Mouse (Mus musculus) spleen, postnatal 36 days (tissue): ENCODE measurements around the gene 1190007I07Rik.
"Not testable (repeated sequence)": the region's sequence is repeated elsewhere in the genome, so short reads cannot be mapped to it uniquely, and the experiment has no call there.

Experiments used
- DNase-seq, 2 experiments: peaks; one replicate each; pipeline ENCODE4 v3.0.0; 2022; ENCODE audit warnings: low spot score in 2 of 2, mixed read lengths in 1 of 2

Gene 1190007I07Rik

DNA sequence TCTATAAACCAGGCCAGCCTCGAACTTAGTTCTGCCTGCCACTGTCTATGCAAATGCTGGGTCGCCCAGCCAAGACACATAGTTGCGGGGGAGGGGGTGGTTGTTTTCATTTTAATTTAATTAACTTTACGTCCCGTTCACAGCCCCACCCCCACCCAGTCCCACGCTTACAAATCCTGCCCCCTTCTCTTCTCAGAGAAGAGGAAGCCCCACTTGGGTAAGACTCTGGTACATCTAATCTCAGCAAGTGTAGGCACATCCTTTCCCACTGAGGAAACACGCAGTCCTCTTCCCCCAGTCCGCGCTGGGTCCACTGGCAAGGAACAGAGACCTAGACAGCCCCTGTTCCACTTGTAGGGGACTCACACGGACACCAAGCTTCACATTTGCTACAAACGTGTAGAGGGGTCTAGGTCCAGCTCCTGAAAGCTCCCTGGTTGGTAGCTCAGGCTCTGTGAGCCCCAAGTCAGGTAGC, 6.1 kb upstream of the 1190007I07Rik start:
- peak; percentile 21 to 49 for DNase-seq

DNA sequence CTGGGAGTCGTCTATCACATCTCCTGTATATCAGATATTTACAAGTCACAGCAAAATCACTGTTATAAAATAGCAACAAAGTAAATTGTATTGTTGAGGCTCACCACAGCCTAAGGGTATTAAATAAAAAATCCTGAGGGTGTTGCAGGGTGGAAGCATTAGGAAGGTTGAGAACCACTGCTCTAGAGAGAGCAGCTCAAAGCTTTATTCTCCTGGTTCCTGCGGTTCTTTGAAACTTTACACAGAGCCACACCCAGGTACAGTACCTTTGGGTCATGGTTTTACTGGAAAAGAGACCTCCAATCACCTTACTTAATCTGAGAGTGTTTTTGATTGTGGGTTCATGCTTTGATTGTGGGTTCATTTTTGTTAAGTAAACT, 515 bp upstream of the 1190007I07Rik start:
- not testable (repeated sequence) for DNase-seq

DNA sequence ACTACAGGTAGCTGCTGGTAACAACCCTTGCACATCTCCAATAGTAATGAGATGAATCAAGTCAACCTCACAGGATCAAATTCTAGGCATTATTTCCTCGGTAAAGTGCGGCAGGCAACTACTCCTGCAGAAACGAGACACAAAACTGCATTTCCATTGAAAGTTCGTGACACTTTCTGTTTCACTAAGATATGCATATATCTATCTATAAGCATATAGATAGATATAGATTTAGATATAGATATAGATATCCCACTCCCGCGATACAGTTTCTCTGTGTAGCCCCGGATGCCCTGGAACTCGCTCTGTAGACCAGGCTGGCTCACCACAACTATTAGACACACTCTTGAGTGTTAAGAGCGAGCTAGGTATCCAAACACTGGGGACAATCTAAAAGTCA, 793 bp downstream of the 1190007I07Rik start:
- DNase-seq: no peak

DNA sequence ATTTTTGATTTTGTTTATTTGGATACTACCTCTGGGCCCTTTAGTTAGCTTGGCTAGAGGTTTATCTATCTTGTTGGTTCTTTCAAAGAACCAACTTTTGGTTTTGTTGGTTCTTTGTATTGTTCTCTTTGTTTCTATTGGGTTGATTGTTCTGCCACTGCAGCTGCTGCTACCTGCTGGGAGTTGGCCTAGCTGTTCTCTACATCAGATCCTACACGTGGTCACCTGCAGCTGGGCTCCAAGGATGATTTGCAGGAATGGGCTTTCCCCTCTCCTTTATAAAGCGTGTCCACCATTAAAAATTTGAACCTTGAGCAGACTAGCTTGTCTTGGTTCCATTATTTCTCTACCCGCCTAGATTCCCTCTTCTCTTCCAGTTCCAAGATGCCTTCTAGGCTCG, 28.6 kb downstream of the 1190007I07Rik start:
- not testable (repeated sequence) for DNase-seq

DNA sequence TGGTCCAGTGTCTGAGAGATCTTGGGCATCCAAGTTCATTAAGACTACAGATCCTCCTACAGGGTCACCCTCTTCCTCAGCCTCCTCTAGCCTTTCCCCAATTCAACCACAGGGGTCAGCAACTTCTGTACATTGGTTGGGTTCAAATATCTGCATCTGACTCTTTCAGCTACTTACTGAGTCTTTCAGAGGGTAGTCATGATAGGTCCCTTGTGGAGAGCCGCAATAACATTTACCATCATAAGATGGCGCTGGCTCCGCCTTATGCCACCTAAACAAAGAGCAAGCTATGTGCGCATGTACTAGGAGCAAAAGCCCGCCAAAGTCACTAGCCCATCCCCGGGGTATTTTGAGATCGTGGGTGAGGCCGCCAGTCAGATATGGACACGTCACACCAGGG, 33.4 kb downstream of the 1190007I07Rik start:
- not testable (repeated sequence) for DNase-seq

DNA sequence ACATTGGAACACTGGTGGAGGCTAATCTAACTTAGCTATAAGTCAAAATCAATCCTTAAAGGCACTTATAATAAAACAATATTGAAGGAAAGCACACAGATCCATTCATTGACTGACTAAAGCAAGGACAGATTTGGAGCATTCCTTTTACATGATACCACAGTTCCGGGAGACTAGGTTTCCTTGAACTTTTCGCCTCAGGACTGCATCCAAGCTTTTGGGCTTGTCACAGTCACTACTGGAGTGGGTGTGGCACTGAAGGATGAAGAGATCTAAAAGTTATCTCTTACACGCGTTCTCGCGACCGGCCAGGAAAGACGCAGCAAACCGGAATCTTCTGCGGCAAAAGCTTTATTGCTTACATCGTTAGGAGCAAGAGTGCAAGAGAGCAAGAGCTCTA, 51.9 kb downstream of the 1190007I07Rik start:
- DNase-seq: not testable (repeated sequence)
